Mouse (Mus musculus) lung, adult 2 months (tissue): ENCODE results near the gene Gk.

ENCODE experiments used
- CTCF ChIP-seq: fragments of 200-500 bp; IDR thresholded peaks from 2 replicates; pipeline ENCODE4 v1.5.1; 2011; ENCODE audit warnings: mild to moderate bottlenecking, low read length, control low read depth; ENCODE audit not compliant: insufficient read depth
- POLR2A ChIP-seq: fragments of 200-500 bp; IDR thresholded peaks from 2 replicates; pipeline ENCODE4 v1.6.1; 2011; ENCODE audit warnings: low read depth, mild to moderate bottlenecking, control low read depth, low read length, borderline replicate concordance; ENCODE audit errors: extremely low read depth

GRCm38 (mm10) chrX:85776544-85777087 lies at the start of gene Gk:
- TF ChIP-seq POLR2A (peak; percentile 74; the same call in 1 of the 2 replicates), CTCF (no peak)
